Mouse (Mus musculus) heart, embryonic 16.5 days (tissue): Measurements from ENCODE around the gene Zcchc13. TPM values are rescaled to one million over a fixed set of nuclear protein-coding genes. Genes with fewer than 3 reads are reported as not detected.

Experiments
- ATAC-seq: fragments of 200-750 bp; cut with Nextera tagmentation; replicated peaks from 2 replicates; pipeline ENCODE4 v1.8.0; 2017; ENCODE audit warnings: moderate number of reproducible peaks; ENCODE audit not compliant: insufficient read depth, low FRiP score; ENCODE audit errors: extremely low read depth
- H3K27ac ChIP-seq: fragments of 300-500 bp; sonication (generic); 2 replicates; pipeline ENCODE4 v1.5.1; 2014; ENCODE audit warnings: mild to moderate bottlenecking, low read length, control low read depth, moderate library complexity
- H3K27me3 ChIP-seq: fragments of 300-500 bp; sonication (generic); 2 replicates; pipeline ENCODE4 v1.6.1; 2014; ENCODE audit warnings: low read length, mixed read lengths; ENCODE audit not compliant: control insufficient read depth, insufficient read depth
- H3K36me3 ChIP-seq: fragments of 300-500 bp; sonication (generic); 2 replicates; pipeline ENCODE4 v1.6.1; 2014; ENCODE audit not compliant: control insufficient read depth, insufficient read depth
- H3K4me1 ChIP-seq: fragments of 300-500 bp; sonication (generic); 2 replicates; pipeline ENCODE4 v1.6.1; 2014; ENCODE audit warnings: low read length, mixed read lengths; ENCODE audit not compliant: control insufficient read depth, insufficient read depth
- H3K4me2 ChIP-seq: fragments of 300-500 bp; sonication (generic); 2 replicates; pipeline ENCODE4 v1.6.1; 2014; ENCODE audit warnings: low read depth, mild to moderate bottlenecking, control low read depth, low read length
- H3K4me3 ChIP-seq: fragments of 300-500 bp; sonication (generic); 2 replicates; pipeline ENCODE4 v1.5.1; 2014; ENCODE audit warnings: mild to moderate bottlenecking, control low read depth, low read length
- H3K9ac ChIP-seq: fragments of 300-500 bp; sonication (generic); 2 replicates; pipeline ENCODE4 v1.6.1; 2014; ENCODE audit warnings: low read length, control low read depth
- H3K9me3 ChIP-seq: fragments of 300-500 bp; sonication (generic); replicated peaks from 2 replicates; pipeline ENCODE4 v1.6.1; 2016; ENCODE audit warnings: low read length; ENCODE audit not compliant: control insufficient read depth
- WGBS: fragments of 180-500 bp; shearing (Covaris S2); extraction: QIAGEN DNeasy Blood & Tissue Kit; methylation state at CpG from one replicate; pipeline ENCODE4 v1.1.7; 2014; 5-methylcytosine and 5-hydroxymethylcytosine counted together
- polyA plus RNA-seq: library from polyadenylated mRNA; unstranded; fragments of >200 nt; fragmentation: Nextera tagmentation; extraction: Ambion mirVana; gene quantifications from 2 replicates; pipeline ENCODE4 v1.2.1, GENCODE M21; 2015

Zcchc13 gene
- polyA plus RNA-seq, 1 experiment from 2014 or later = not detected

GRCm38 (mm10) chrX:103624426-103625168, 5.8 kb upstream of the Zcchc13 start:
- Histone ChIP-seq H3K4me1 (peaks cover 4% of the 10 kb centered on the region; the same call in 1 of the 2 replicates), H3K27me3 (0 out of 2 replicates have a peak, but pooled peaks cover 3% of the 10 kb centered on the region), H3K27ac (no peak overlapping the region), H3K4me2 (no peak overlapping the region), H3K9ac (no peak overlapping the region), H3K9me3 (no peaks in the 10 kb centered on the region), H3K36me3 (no peaks in the 10 kb centered on the region), H3K4me3 (no peak overlapping the region)
- WGBS = 27% methylated on average over 5 of the region's 5 CpGs
- no peak for ATAC-seq

GRCm38 (mm10) chrX:103628890-103629289, 1.5 kb upstream of the Zcchc13 start:
- Histone ChIP-seq H3K4me3 (no peak overlapping the region), H3K9ac (no peak overlapping the region), H3K9me3 (no peaks in the 10 kb centered on the region), H3K27ac (no peak overlapping the region), H3K27me3 (0 out of 2 replicates have a peak, but pooled peaks cover 3% of the 10 kb centered on the region), H3K36me3 (no peaks in the 10 kb centered on the region), H3K4me2 (no peak overlapping the region), H3K4me1 (peaks cover under 1% of the 10 kb centered on the region; the same call in 1 of the 2 replicates)
- 57% methylated on average over 1 of the region's 1 CpGs for WGBS
- no peak for ATAC-seq

GRCm38 (mm10) chrX:103633895-103634294, 3.5 kb downstream of the Zcchc13 start:
- Histone ChIP-seq H3K4me3 (no peak overlapping the region), H3K27ac (no peak overlapping the region), H3K9ac (no peak overlapping the region), H3K27me3 (peaks cover 11% of the 10 kb centered on the region), H3K4me2 (no peak overlapping the region), H3K4me1 (no peaks in the 10 kb centered on the region), H3K36me3 (no peaks in the 10 kb centered on the region), H3K9me3 (no peaks in the 10 kb centered on the region)
- ATAC-seq = no peak

GRCm38 (mm10) chrX:103636021-103636420, 5.6 kb downstream of the Zcchc13 start:
- Histone ChIP-seq H3K27ac (no peak overlapping the region), H3K36me3 (no peaks in the 10 kb centered on the region), H3K4me1 (no peaks in the 10 kb centered on the region), H3K9ac (no peak overlapping the region), H3K4me2 (no peak overlapping the region), H3K9me3 (no peaks in the 10 kb centered on the region), H3K27me3 (peaks cover 14% of the 10 kb centered on the region), H3K4me3 (no peak overlapping the region)
- ATAC-seq = no peak

GRCm38 (mm10) chrX:103638566-103638965, 8.2 kb downstream of the Zcchc13 start:
- H3K27me3 ChIP-seq = peaks cover 14% of the 10 kb centered on the region
- ATAC-seq = no peak

GRCm38 (mm10) chrX:103644301-103644700, 13.9 kb downstream of the Zcchc13 start:
- no peak overlapping the region for H3K4me3 ChIP-seq
- no peaks in the 10 kb centered on the region for H3K36me3 ChIP-seq
- no peak overlapping the region for H3K4me2 ChIP-seq
- no peak overlapping the region for H3K27ac ChIP-seq
- H3K27me3 ChIP-seq = peaks cover 3% of the 10 kb centered on the region
- H3K9me3 ChIP-seq = no peaks in the 10 kb centered on the region
- no peak overlapping the region for H3K9ac ChIP-seq
- no peaks in the 10 kb centered on the region for H3K4me1 ChIP-seq
- ATAC-seq = no peak
- WGBS = 67% methylated on average over 1 of the region's 1 CpGs

More at GRCm38 (mm10) chrX:103638566-103638965, 8.2 kb downstream of the Zcchc13 start:
- Histone ChIP-seq H3K4me3 (no peak overlapping the region), H3K4me2 (no peak overlapping the region), H3K9me3 (no peaks in the 10 kb centered on the region), H3K36me3 (no peaks in the 10 kb centered on the region), H3K27ac (no peak overlapping the region), H3K9ac (no peak overlapping the region), H3K4me1 (no peaks in the 10 kb centered on the region)
- WGBS = 78% methylated on average over 5 of the region's 5 CpGs

- Histone ChIP-seq H3K4me1 (no peaks in the 10 kb centered on the region), H3K36me3 (no peaks in the 10 kb centered on the region), H3K4me3 (no peak overlapping the region), H3K27me3 (peaks cover 6% of the 10 kb centered on the region; the same call in 1 of the 2 replicates), H3K9me3 (no peaks in the 10 kb centered on the region), H3K9ac (no peak overlapping the region), H3K27ac (no peak overlapping the region), H3K4me2 (no peak overlapping the region)
- no peak for ATAC-seq
- WGBS = 50% methylated on average over 1 of the region's 1 CpGs
Observed at GRCm38 (mm10) chrX:103652048-103652447, 21.7 kb downstream of the Zcchc13 start.

- WGBS = 48% methylated on average over 2 of the region's 2 CpGs
- Histone ChIP-seq H3K9me3 (no peaks in the 10 kb centered on the region), H3K9ac (no peak overlapping the region), H3K4me2 (no peak overlapping the region), H3K27me3 (peaks cover 6% of the 10 kb centered on the region; the same call in 1 of the 2 replicates), H3K36me3 (no peaks in the 10 kb centered on the region), H3K4me1 (no peaks in the 10 kb centered on the region), H3K4me3 (no peak overlapping the region), H3K27ac (no peak overlapping the region)
- ATAC-seq = no peak
Observed at GRCm38 (mm10) chrX:103653021-103653420, 22.6 kb downstream of the Zcchc13 start.

GRCm38 (mm10) chrX:103658985-103659384, 28.6 kb downstream of the Zcchc13 start:
- no peak for ATAC-seq
- Histone ChIP-seq H3K27me3 (peaks cover 10% of the 10 kb centered on the region), H3K36me3 (no peaks in the 10 kb centered on the region), H3K9me3 (peaks cover 3% of the 10 kb centered on the region; the same call in 1 of the 2 replicates), H3K4me3 (no peak overlapping the region), H3K9ac (no peak overlapping the region), H3K4me2 (no peak overlapping the region), H3K4me1 (no peaks in the 10 kb centered on the region), H3K27ac (no peak overlapping the region)
- WGBS = 56% methylated on average over 4 of the region's 4 CpGs
